Mouse (Mus musculus) kidney, adult 2 months (tissue): ENCODE results near the gene Gc.

Experiments used
- CTCF ChIP-seq: fragments of 200-500 bp; conservative IDR thresholded peaks from 2 replicates; pipeline ENCODE4 v1.5.1; 2011; ENCODE audit warnings: low read depth, mild to moderate bottlenecking, control low read depth, low read length, moderate library complexity, mixed read lengths; ENCODE audit not compliant: insufficient read depth, insufficient read length
- POLR2A ChIP-seq: fragments of 200-500 bp; IDR thresholded peaks from one replicate; pipeline ENCODE4 v1.6.1; 2011; ENCODE audit warnings: low read depth, low read length, control low read depth

DNA sequence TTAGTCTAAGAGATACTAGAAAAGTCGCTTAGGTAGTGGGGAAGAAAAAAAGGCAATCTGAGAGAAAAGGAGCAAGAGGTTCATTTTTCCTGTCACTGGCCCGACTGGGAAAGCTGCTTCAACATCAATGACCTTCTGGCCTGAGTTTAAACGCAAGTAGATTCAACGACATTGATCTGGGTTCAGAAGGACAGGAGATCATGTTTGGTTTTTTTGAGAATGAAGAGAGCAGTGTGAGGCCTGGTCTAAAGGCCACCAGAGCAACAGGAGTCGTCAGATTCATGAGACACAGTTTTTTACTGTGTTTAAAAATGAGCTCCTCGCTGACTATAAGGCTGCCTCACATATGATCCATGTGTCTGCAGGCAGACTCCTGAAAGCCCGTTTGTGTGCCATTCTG lies 9.7 kb downstream of the Gc start:
- TF ChIP-seq POLR2A (no peak), CTCF (no peak)
